27 mouse cellular contexts compared by ENCODE assay signal in the genomic region with DNA sequence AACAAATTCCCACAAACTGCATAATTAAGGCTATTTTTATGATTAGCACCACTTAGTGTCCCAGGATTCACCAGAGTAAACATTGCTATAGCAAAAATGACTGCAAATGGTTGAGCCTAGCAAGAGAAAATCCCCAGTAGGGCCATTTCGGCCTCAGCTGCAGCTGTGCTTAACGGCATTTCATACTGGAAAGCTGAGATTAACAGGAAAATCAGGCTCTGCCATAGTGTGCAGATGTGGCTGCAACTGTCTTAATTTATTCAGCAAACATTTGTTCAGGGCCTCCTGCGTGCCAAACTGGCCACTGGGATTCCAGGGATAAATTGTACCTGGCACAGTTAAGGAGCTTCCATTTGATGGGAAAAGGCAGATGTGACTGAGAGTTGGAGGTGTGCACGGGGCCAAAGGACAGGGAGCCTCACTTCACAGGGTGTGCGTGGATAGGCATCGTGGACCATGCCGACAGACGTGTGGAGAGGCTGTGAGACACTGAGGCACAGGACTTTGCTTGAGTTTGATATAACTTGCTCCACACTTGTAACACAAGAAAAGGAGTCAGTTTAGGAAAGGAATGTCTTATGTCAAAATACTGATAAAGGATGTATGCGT.
DNase-seq lines count a peak whose midpoint lies in the region; ATAC-seq and TF ChIP-seq lines count a peak whose summit lies in the region.
"Had no signal": no experiment of that assay in that cellular context is flagged by ENCODE, and none has a peak within 500 bp of the region (broad histone marks: within the 10 kb centered on the region; RNA-seq: fewer than 3 reads in every experiment).

No protein-coding gene starts in this region.

- no peak overlapping the region for H3K4me2 ChIP-seq in embryonic facial prominence, embryonic 14.5 days (ENCODE audit: low read depth, low read length)
- H3K4me2 ChIP-seq in midbrain, embryonic 11.5 days: no peak overlapping the region
- no peak overlapping the region for H3K4me2 ChIP-seq in midbrain, embryonic 14.5 days (ENCODE audit: low read length)
- no peak overlapping the region for H3K4me2 ChIP-seq in midbrain, postnatal 0 days (ENCODE audit: low read depth, low read length, poor library complexity, severe bottlenecking)
- no peak overlapping the region for H3K4me2 ChIP-seq in heart, embryonic 11.5 days
- H3K4me2 ChIP-seq: forebrain, embryonic 13.5 days; heart, embryonic 15.5 days; kidney, embryonic 15.5 days; liver, embryonic 13.5 days; lung, embryonic 14.5 days had no signal

- H3K36me3 ChIP-seq in embryonic facial prominence, embryonic 14.5 days (ENCODE audit: control insufficient read depth, insufficient read depth, low read length): no peaks in the 10 kb centered on the region
- H3K36me3 ChIP-seq in embryonic facial prominence, embryonic 10.5 days (replicated peaks): no peaks in the 10 kb centered on the region
- H3K36me3 ChIP-seq in midbrain, embryonic 11.5 days (ENCODE audit: control insufficient read depth, insufficient read depth, low read length): no peaks in the 10 kb centered on the region
- no peaks in the 10 kb centered on the region for H3K36me3 ChIP-seq in midbrain, embryonic 14.5 days (ENCODE audit: control insufficient read depth, insufficient read depth, low read length)
- no peaks in the 10 kb centered on the region for H3K36me3 ChIP-seq in midbrain, postnatal 0 days (ENCODE audit: insufficient read depth, low read length)
- no peaks in the 10 kb centered on the region for H3K36me3 ChIP-seq in heart, embryonic 11.5 days (ENCODE audit: control insufficient read depth, insufficient read depth, low read length)
- H3K36me3 ChIP-seq: G1E; heart, embryonic 15.5 days; kidney, embryonic 15.5 days; liver, embryonic 13.5 days had no signal

- no peak for DNase-seq in embryonic facial prominence, embryonic 14.5 days (ENCODE audit: low spot score)
- no peak for DNase-seq in embryonic facial prominence, embryonic 10.5 days (ENCODE audit: low spot score)
- DNase-seq in midbrain, embryonic 11.5 days (ENCODE audit: low spot score, missing footprints): no peak
- no peak for DNase-seq in midbrain, embryonic 14.5 days
- peak; percentile 32 for DNase-seq in midbrain, postnatal 0 days (ENCODE audit: low spot score)
- no peak for DNase-seq in embryo, embryonic 10.5 days (ENCODE audit: low spot score)
- DNase-seq in cerebellum, adult 9-11 months: no peak
- DNase-seq: adrenal gland, postnatal 10 days; cerebellum, postnatal 36 days; kidney, postnatal 4 days; layer of hippocampus, adult 9-11 months; left cerebral cortex, postnatal 4 days; liver, embryonic 13.5 days; lung, embryonic 14.5 days; lung, postnatal 36 days; right cerebral cortex, adult 18-20 months; thymus, postnatal 14 days had no signal

- TF ChIP-seq CTCF in midbrain, postnatal 0 days (IDR thresholded peaks at IDR 0.05): no peak

- no peak overlapping the region for H3K9ac ChIP-seq in embryonic facial prominence, embryonic 14.5 days (ENCODE audit: low read depth, low read length)
- no peak overlapping the region for H3K9ac ChIP-seq in midbrain, embryonic 11.5 days (ENCODE audit: low read length)
- H3K9ac ChIP-seq in midbrain, embryonic 14.5 days (replicated peaks; ENCODE audit: low read length): no peak overlapping the region
- no peak overlapping the region for H3K9ac ChIP-seq in midbrain, postnatal 0 days (replicated peaks; ENCODE audit: low read length, poor library complexity, severe bottlenecking)
- no peak overlapping the region for H3K9ac ChIP-seq in heart, embryonic 11.5 days (ENCODE audit: low read depth, low read length)
- H3K9ac ChIP-seq: forebrain, embryonic 13.5 days; heart, embryonic 15.5 days; kidney, embryonic 15.5 days; liver, embryonic 13.5 days; lung, embryonic 14.5 days had no signal

- no peak overlapping the region for H3K4me3 ChIP-seq in embryonic facial prominence, embryonic 14.5 days (ENCODE audit: low read depth, low read length)
- no peak overlapping the region for H3K4me3 ChIP-seq in embryonic facial prominence, embryonic 10.5 days
- no peak overlapping the region for H3K4me3 ChIP-seq in midbrain, embryonic 11.5 days (ENCODE audit: low read depth, low read length)
- no peak overlapping the region for H3K4me3 ChIP-seq in midbrain, embryonic 14.5 days (replicated peaks; ENCODE audit: low read depth, low read length)
- H3K4me3 ChIP-seq in midbrain, postnatal 0 days (ENCODE audit: low read depth, low read length): no peak overlapping the region
- no peak overlapping the region for H3K4me3 ChIP-seq in heart, embryonic 11.5 days (ENCODE audit: low read depth, low read length)
- H3K4me3 ChIP-seq: erythroblast, embryonic 14.5 days; forebrain, embryonic 13.5 days; heart, embryonic 15.5 days; kidney, embryonic 15.5 days; left cerebral cortex, adult 2 months; liver, embryonic 13.5 days; myocyte had no signal

- H3K4me1 ChIP-seq in embryonic facial prominence, embryonic 14.5 days (ENCODE audit: control insufficient read depth, insufficient read depth, low read length): peaks cover 12% of the 10 kb centered on the region
- H3K4me1 ChIP-seq in embryonic facial prominence, embryonic 10.5 days: peaks cover 43% of the 10 kb centered on the region
- no peaks in the 10 kb centered on the region for H3K4me1 ChIP-seq in midbrain, embryonic 11.5 days (ENCODE audit: control insufficient read depth, insufficient read depth, low read length)
- H3K4me1 ChIP-seq in midbrain, embryonic 14.5 days (ENCODE audit: control insufficient read depth, insufficient read depth, low read length): no peaks in the 10 kb centered on the region
- no peaks in the 10 kb centered on the region for H3K4me1 ChIP-seq in midbrain, postnatal 0 days (ENCODE audit: insufficient read depth, low read length)
- peaks cover 7% of the 10 kb centered on the region for H3K4me1 ChIP-seq in heart, embryonic 11.5 days (ENCODE audit: control insufficient read depth, insufficient read depth, low read length)
- H3K4me1 ChIP-seq: forebrain, embryonic 13.5 days had no signal

- no peaks in the 10 kb centered on the region for H3K9me3 ChIP-seq in embryonic facial prominence, embryonic 14.5 days (ENCODE audit: control insufficient read depth, low read length)
- no peaks in the 10 kb centered on the region for H3K9me3 ChIP-seq in embryonic facial prominence, embryonic 10.5 days
- no peaks in the 10 kb centered on the region for H3K9me3 ChIP-seq in midbrain, embryonic 11.5 days (ENCODE audit: control insufficient read depth, low read length)
- no peaks in the 10 kb centered on the region for H3K9me3 ChIP-seq in midbrain, embryonic 14.5 days (ENCODE audit: control insufficient read depth, low read length)
- no peaks in the 10 kb centered on the region for H3K9me3 ChIP-seq in midbrain, postnatal 0 days (ENCODE audit: low read length)
- no peaks in the 10 kb centered on the region for H3K9me3 ChIP-seq in heart, embryonic 11.5 days (replicated peaks; ENCODE audit: control insufficient read depth, low read length)
- H3K9me3 ChIP-seq: forebrain, embryonic 13.5 days; G1E; heart, embryonic 15.5 days; kidney, embryonic 15.5 days; liver, embryonic 13.5 days had no signal

- ATAC-seq in embryonic facial prominence, embryonic 14.5 days (ENCODE audit: low read depth): peak; percentile 37; the same call in 1 of the 2 replicates
- 0 out of 2 replicates have a peak, but pooled peaks have one; percentile 30 for ATAC-seq in midbrain, embryonic 11.5 days (ENCODE audit: low FRiP score)
- no peak for ATAC-seq in midbrain, embryonic 14.5 days (ENCODE audit: low FRiP score, low TSS enrichment)
- no peak for ATAC-seq in midbrain, postnatal 0 days (ENCODE audit: low FRiP score)
- no peak for ATAC-seq in heart, embryonic 11.5 days (replicated peaks; ENCODE audit: insufficient number of reproducible peaks, low FRiP score, low TSS enrichment)
- ATAC-seq: activated CD4-positive, CD25-positive, alpha-beta regulatory T cell, adult 4 months; forebrain, embryonic 13.5 days; intestine, postnatal 0 days had no signal

- 74% methylated on average over 9 of the region's 9 CpGs for WGBS in embryonic facial prominence, embryonic 14.5 days
- 87% methylated on average over 9 of the region's 9 CpGs for WGBS in embryonic facial prominence, embryonic 10.5 days
- WGBS in midbrain, embryonic 11.5 days: 82% methylated on average over 9 of the region's 9 CpGs
- WGBS in midbrain, embryonic 14.5 days: 80% methylated on average over 9 of the region's 9 CpGs
- WGBS in midbrain, postnatal 0 days: 87% methylated on average over 9 of the region's 9 CpGs
- 78% methylated on average over 9 of the region's 9 CpGs for WGBS in heart, embryonic 11.5 days (ENCODE audit: insufficient replicate concordance)

- H3K27ac ChIP-seq in embryonic facial prominence, embryonic 14.5 days (replicated peaks; ENCODE audit: low read depth, low read length): 0 out of 2 replicates have a peak overlapping the region, but pooled peaks have one; percentile 18
- no peak overlapping the region; the same call in 1 of the 2 replicates for H3K27ac ChIP-seq in embryonic facial prominence, embryonic 10.5 days (replicated peaks)
- no peak overlapping the region for H3K27ac ChIP-seq in midbrain, embryonic 11.5 days (ENCODE audit: low read depth, low read length)
- no peak overlapping the region for H3K27ac ChIP-seq in midbrain, embryonic 14.5 days (replicated peaks; ENCODE audit: low read depth, low read length)
- no peak overlapping the region for H3K27ac ChIP-seq in midbrain, postnatal 0 days (ENCODE audit: low read depth, low read length)
- H3K27ac ChIP-seq in heart, embryonic 11.5 days (ENCODE audit: low read depth, low read length): no peak overlapping the region
- H3K27ac ChIP-seq: forebrain, embryonic 13.5 days; heart, embryonic 15.5 days; left cerebral cortex, adult 2 months; liver, embryonic 13.5 days had no signal

- no peaks in the 10 kb centered on the region for H3K27me3 ChIP-seq in embryonic facial prominence, embryonic 14.5 days (replicated peaks; ENCODE audit: control insufficient read depth, insufficient read depth, low read length)
- no peaks in the 10 kb centered on the region for H3K27me3 ChIP-seq in embryonic facial prominence, embryonic 10.5 days (replicated peaks; ENCODE audit: low read depth, poor library complexity, severe bottlenecking)
- H3K27me3 ChIP-seq in midbrain, embryonic 11.5 days (ENCODE audit: control insufficient read depth, insufficient read depth, low read length): no peaks in the 10 kb centered on the region
- H3K27me3 ChIP-seq in midbrain, embryonic 14.5 days (ENCODE audit: control insufficient read depth, insufficient read depth, low read length): no peaks in the 10 kb centered on the region
- no peaks in the 10 kb centered on the region for H3K27me3 ChIP-seq in midbrain, postnatal 0 days (ENCODE audit: insufficient read depth, low read length)
- no peaks in the 10 kb centered on the region for H3K27me3 ChIP-seq in heart, embryonic 11.5 days (ENCODE audit: control insufficient read depth, insufficient read depth, low read length)
- H3K27me3 ChIP-seq: forebrain, embryonic 13.5 days; heart, embryonic 15.5 days; kidney, embryonic 15.5 days; liver, embryonic 13.5 days had no signal

Comparison
In these comparisons a context has a peak if more than half of its experiments do, and no peak if none do; other contexts are left out.
1. ATAC-seq: peak in embryonic facial prominence, embryonic 14.5 days (single experiment) and midbrain, embryonic 11.5 days (single experiment); none in midbrain, embryonic 14.5 days (single experiment), midbrain, postnatal 0 days (single experiment) and heart, embryonic 11.5 days (single experiment).